12 mouse cellular contexts compared by ENCODE assay signal in the genomic region with DNA sequence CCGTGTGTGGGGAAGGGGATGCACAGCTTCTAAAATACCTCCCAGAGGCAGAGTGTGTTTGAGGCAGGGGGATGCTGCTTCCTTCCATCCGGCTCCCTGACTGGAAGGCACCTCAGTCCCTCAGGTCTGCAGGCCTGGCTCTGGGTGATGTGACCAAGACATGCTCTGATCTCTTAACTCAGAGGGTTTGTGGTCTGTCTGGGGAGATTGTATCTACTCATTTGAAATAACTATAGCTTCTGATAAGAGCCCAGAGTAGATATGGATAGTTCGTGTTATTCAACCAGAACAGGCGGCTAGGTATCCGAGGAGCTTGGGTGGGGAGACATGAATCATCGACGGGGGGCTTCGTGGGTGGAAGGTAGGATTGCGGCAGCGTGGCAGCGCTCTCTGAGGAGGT. TPM values are rescaled to one million over a fixed set of nuclear protein-coding genes. Genes with fewer than 3 reads are reported as not detected.
DNase-seq lines count a peak whose midpoint lies in the region; ATAC-seq and TF ChIP-seq lines count a peak whose summit lies in the region.
"Had no signal": no experiment of that assay in that cellular context is flagged by ENCODE, and none has a peak within 500 bp of the region (broad histone marks: within the 10 kb centered on the region; RNA-seq: fewer than 3 reads in every experiment).

No protein-coding gene starts in this region.

- H3K4me3 ChIP-seq in kidney, adult 2 months (ENCODE audit: insufficient read depth, low read depth, low read length) = no peak overlapping the region
- H3K4me3 ChIP-seq in thymus, adult 2 months (ENCODE audit: control insufficient read depth, insufficient read depth, low read length) = peak overlapping the region; percentile 39
- H3K4me3 ChIP-seq in intestine, postnatal 0 days (ENCODE audit: low read depth, low read length) = no peak overlapping the region
- H3K4me3 ChIP-seq in midbrain, embryonic 14.5 days (replicated peaks; ENCODE audit: low read depth, low read length) = no peak overlapping the region
- H3K4me3 ChIP-seq: midbrain, embryonic 10.5 days had no signal

- no peak overlapping the region for H3K9ac ChIP-seq in intestine, postnatal 0 days (ENCODE audit: low read depth, low read length)
- H3K9ac ChIP-seq in midbrain, embryonic 14.5 days (replicated peaks; ENCODE audit: low read length) = no peak overlapping the region
- H3K9ac ChIP-seq: forebrain, postnatal 0 days had no signal

- H3K4me2 ChIP-seq in intestine, postnatal 0 days (replicated peaks; ENCODE audit: low read depth) = peak overlapping the region; percentile 81
- H3K4me2 ChIP-seq in midbrain, embryonic 14.5 days (ENCODE audit: low read length) = no peak overlapping the region

- H3K36me3 ChIP-seq in kidney, adult 2 months (ENCODE audit: control insufficient read depth, insufficient read depth, low read length) = no peaks in the 10 kb centered on the region
- H3K36me3 ChIP-seq in thymus, adult 2 months (ENCODE audit: control insufficient read depth, insufficient read depth, low read length) = peaks cover 13% of the 10 kb centered on the region
- H3K36me3 ChIP-seq in intestine, postnatal 0 days (ENCODE audit: control insufficient read depth, insufficient read depth) = peaks cover 23% of the 10 kb centered on the region
- H3K36me3 ChIP-seq in midbrain, embryonic 14.5 days (ENCODE audit: control insufficient read depth, insufficient read depth, low read length) = no peaks in the 10 kb centered on the region
- H3K36me3 ChIP-seq: G1E had no signal

- H3K9me3 ChIP-seq in intestine, postnatal 0 days (ENCODE audit: control insufficient read depth) = no peaks in the 10 kb centered on the region
- H3K9me3 ChIP-seq in midbrain, embryonic 14.5 days (ENCODE audit: control insufficient read depth, low read length) = no peaks in the 10 kb centered on the region
- H3K9me3 ChIP-seq: midbrain, embryonic 10.5 days had no signal

- DNase-seq in kidney, adult 2 months = no peak
- no peak for DNase-seq in kidney, postnatal 4 days
- no peak for DNase-seq in thymus, adult 2 months
- DNase-seq in thymus, postnatal 36 days = no peak
- DNase-seq in right cerebral cortex, adult 18-20 months = no peak
- DNase-seq in cerebellum, postnatal 25 days = no peak
- DNase-seq in midbrain, embryonic 14.5 days = no peak
- DNase-seq: forebrain, postnatal 0 days; right cerebral cortex, postnatal 14 days had no signal

- peaks cover 39% of the 10 kb centered on the region for H3K4me1 ChIP-seq in kidney, adult 2 months (ENCODE audit: control insufficient read depth, insufficient read depth, low read length)
- peaks cover 70% of the 10 kb centered on the region for H3K4me1 ChIP-seq in thymus, adult 2 months (replicated peaks; ENCODE audit: control insufficient read depth, insufficient read depth, low read length)
- H3K4me1 ChIP-seq in intestine, postnatal 0 days (replicated peaks; ENCODE audit: control insufficient read depth, insufficient read depth, low read length) = peaks cover 19% of the 10 kb centered on the region
- H3K4me1 ChIP-seq in midbrain, embryonic 14.5 days (ENCODE audit: control insufficient read depth, insufficient read depth, low read length) = peaks cover 26% of the 10 kb centered on the region

- WGBS in kidney, adult 2 months = 74% methylated on average over 11 of the region's 11 CpGs
- 14% methylated on average over 11 of the region's 11 CpGs for WGBS in thymus, adult 2 months
- 77% methylated on average over 11 of the region's 11 CpGs for WGBS in intestine, postnatal 0 days
- 84% methylated on average over 11 of the region's 11 CpGs for WGBS in midbrain, embryonic 14.5 days

- no peak for ATAC-seq in intestine, postnatal 0 days
- ATAC-seq in midbrain, embryonic 14.5 days (ENCODE audit: low FRiP score, low TSS enrichment) = no peak
- ATAC-seq: forebrain, postnatal 0 days had no signal

- no peak for TF ChIP-seq POLR2A in kidney, adult 2 months (IDR thresholded peaks at IDR 0.05; ENCODE audit: low read depth, low read length)
- no peak for TF ChIP-seq POLR2A in thymus, adult 2 months (IDR thresholded peaks at IDR 0.05; ENCODE audit: control insufficient read depth, extremely low read depth, insufficient read depth, low read length, poor library complexity)

- H3K27me3 ChIP-seq in kidney, adult 2 months (replicated peaks; ENCODE audit: control insufficient read depth, insufficient read depth, low read length) = no peaks in the 10 kb centered on the region
- H3K27me3 ChIP-seq in thymus, adult 2 months (ENCODE audit: control insufficient read depth, insufficient read depth, low read length) = no peaks in the 10 kb centered on the region
- no peaks in the 10 kb centered on the region for H3K27me3 ChIP-seq in intestine, postnatal 0 days (replicated peaks; ENCODE audit: control insufficient read depth, insufficient read depth, low read length)
- 0 out of 2 replicates have a peak, but pooled peaks cover 5% of the 10 kb centered on the region for H3K27me3 ChIP-seq in midbrain, embryonic 14.5 days (ENCODE audit: control insufficient read depth, insufficient read depth, low read length)

- H3K27ac ChIP-seq in kidney, adult 2 months (ENCODE audit: insufficient read depth, low read depth, low read length) = peak overlapping the region; percentile 28
- H3K27ac ChIP-seq in thymus, adult 2 months (ENCODE audit: control insufficient read depth, insufficient read depth, low read length) = peak overlapping the region; percentile 89
- no peak overlapping the region for H3K27ac ChIP-seq in intestine, postnatal 0 days (ENCODE audit: low read depth, low read length)
- H3K27ac ChIP-seq in midbrain, embryonic 14.5 days (replicated peaks; ENCODE audit: low read depth, low read length) = no peak overlapping the region

- no peak for TF ChIP-seq CTCF in kidney, adult 2 months (conservative IDR thresholded peaks at IDR 0.05; ENCODE audit: insufficient read depth, insufficient read length, low read depth, low read length)
- TF ChIP-seq CTCF in thymus, adult 2 months (IDR thresholded peaks at IDR 0.05; ENCODE audit: borderline replicate concordance, control insufficient read depth, extremely low read depth, insufficient read depth, low read length, poor library complexity) = peak; percentile 13; the same call in 1 of the 2 replicates
- no peak for TF ChIP-seq CTCF in intestine, postnatal 0 days (IDR thresholded peaks at IDR 0.05; ENCODE audit: low read depth)

RNA-seq across cellular contexts. Expression of gene Tnfrsf1a, which starts 4.1 kb away (rescaled TPM):
- polyA plus RNA-seq in kidney, adult 2 months (2012; rRNA removed) = 98.6 and 109 TPM in 2 replicates
- 140 and 149 TPM in 2 replicates for polyA plus RNA-seq in thymus, adult 2 months (2012; rRNA removed)
- polyA plus RNA-seq in intestine, postnatal 0 days (2015; fragmentation: Nextera tagmentation; extraction: Ambion mirVana) = 108 and 109 TPM in 2 replicates
- polyA plus RNA-seq in midbrain, embryonic 14.5 days (2014; fragmentation: Nextera tagmentation; extraction: Ambion mirVana) = 6.8 and 13.4 TPM in 2 replicates

RNA-seq across cellular contexts. Expression of gene Plekhg6, which starts 27.4 kb away (rescaled TPM):
- polyA plus RNA-seq in kidney, adult 2 months (2012; rRNA removed) = 6.1 and 7.1 TPM in 2 replicates
- 2.4 and 2.5 TPM in 2 replicates for polyA plus RNA-seq in thymus, adult 2 months (2012; rRNA removed)
- 31.4 and 37.0 TPM in 2 replicates for polyA plus RNA-seq in intestine, postnatal 0 days (2015; fragmentation: Nextera tagmentation; extraction: Ambion mirVana)
- polyA plus RNA-seq in midbrain, embryonic 14.5 days (2014; fragmentation: Nextera tagmentation; extraction: Ambion mirVana) = 0.08 TPM in 1 of 2 replicates, not detected in the other
- polyA plus RNA-seq: G1E had no signal

RNA-seq across cellular contexts. Expression of gene Scnn1a, which starts 32.8 kb away (rescaled TPM):
- 83.5 and 89.5 TPM in 2 replicates for polyA plus RNA-seq in kidney, adult 2 months (2012; rRNA removed)
- 32.8 and 35.8 TPM in 2 replicates for polyA plus RNA-seq in thymus, adult 2 months (2012; rRNA removed)
- polyA plus RNA-seq in intestine, postnatal 0 days (2015; fragmentation: Nextera tagmentation; extraction: Ambion mirVana) = 16.9 and 19.0 TPM in 2 replicates
- polyA plus RNA-seq in midbrain, embryonic 14.5 days (2014; fragmentation: Nextera tagmentation; extraction: Ambion mirVana) = 0.51 and 0.76 TPM in 2 replicates
- polyA plus RNA-seq: G1E had no signal

RNA-seq across cellular contexts. Expression of gene Ltbr, which starts 39.5 kb away (rescaled TPM):
- polyA plus RNA-seq in kidney, adult 2 months (2012; rRNA removed) = 97.1 and 116 TPM in 2 replicates
- 29.3 and 30.6 TPM in 2 replicates for polyA plus RNA-seq in thymus, adult 2 months (2012; rRNA removed)
- 104 and 110 TPM in 2 replicates for polyA plus RNA-seq in intestine, postnatal 0 days (2015; fragmentation: Nextera tagmentation; extraction: Ambion mirVana)
- polyA plus RNA-seq in midbrain, embryonic 14.5 days (2014; fragmentation: Nextera tagmentation; extraction: Ambion mirVana) = 10.2 and 13.9 TPM in 2 replicates
- polyA plus RNA-seq: G1E had no signal

Comparison
In these comparisons a context has a peak if more than half of its experiments do, and no peak if none do; other contexts are left out.
1. H3K27ac ChIP-seq: peak in kidney, adult 2 months (single experiment) and thymus, adult 2 months (single experiment); none in intestine, postnatal 0 days (single experiment) and midbrain, embryonic 14.5 days (single experiment).
2. RNA of gene Scnn1a, which starts 32.8 kb away (polyA plus RNA-seq): 83.5 to 89.5 TPM in kidney, adult 2 months, 32.8 to 35.8 TPM in thymus, adult 2 months and 16.9 to 19.0 TPM in intestine, postnatal 0 days; 0.51 to 0.76 TPM in midbrain, embryonic 14.5 days; every median in the first group is over 10 times any median in the second.